Mouse (Mus musculus) erythroblast, embryonic 14.5 days (primary cell): Measurements from ENCODE around the gene Aph1a. TPM values are rescaled to one million over a fixed set of nuclear protein-coding genes. Genes with fewer than 3 reads are reported as not detected.
A peak's percentile ranks its signal among the peaks of the same experiment; 100 is the strongest.
"Not testable (repeated sequence)": the region's sequence is repeated elsewhere in the genome, so short reads cannot be mapped to it uniquely, and the experiment has no call there.

Experiments
- H3K27me3 ChIP-seq: 2 replicates; pipeline ENCODE4 v1.6.1; 2012; ENCODE audit warnings: inconsistent platforms; ENCODE audit not compliant: control insufficient read depth
- H3K36me3 ChIP-seq: 2 replicates; pipeline ENCODE4 v1.6.1; 2012; ENCODE audit warnings: mild to moderate bottlenecking, inconsistent platforms; ENCODE audit not compliant: control insufficient read depth
- H3K4me1 ChIP-seq: 2 replicates; pipeline ENCODE4 v1.6.1; 2012; ENCODE audit warnings: inconsistent platforms; ENCODE audit not compliant: control insufficient read depth
- H3K4me3 ChIP-seq: replicated peaks from 2 replicates; pipeline ENCODE3; 2012; ENCODE audit warnings: moderate library complexity, mild to moderate bottlenecking, inconsistent platforms
- H3K9me3 ChIP-seq: 2 replicates; pipeline ENCODE4 v1.6.1; 2012; ENCODE audit warnings: low read length, inconsistent platforms, mixed read lengths; ENCODE audit not compliant: control insufficient read depth
- GATA1 ChIP-seq: IDR thresholded peaks from 2 replicates; pipeline ENCODE4 v1.6.1; 2012; ENCODE audit warnings: low read length, inconsistent platforms, mixed read lengths
- TAL1 ChIP-seq: IDR thresholded peaks from 3 replicates; pipeline ENCODE4 v1.6.1; 2012; ENCODE audit warnings: low read length, inconsistent platforms, mixed read lengths
- polyA plus RNA-seq: library from polyadenylated mRNA; stranded (reverse); fragments of >175 nt; gene quantifications from 2 replicates; pipeline ENCODE4 v1.2.3, GENCODE M21; 2012

Gene Aph1a
- 3.5 and 4.3 TPM in 2 replicates for polyA plus RNA-seq

DNA sequence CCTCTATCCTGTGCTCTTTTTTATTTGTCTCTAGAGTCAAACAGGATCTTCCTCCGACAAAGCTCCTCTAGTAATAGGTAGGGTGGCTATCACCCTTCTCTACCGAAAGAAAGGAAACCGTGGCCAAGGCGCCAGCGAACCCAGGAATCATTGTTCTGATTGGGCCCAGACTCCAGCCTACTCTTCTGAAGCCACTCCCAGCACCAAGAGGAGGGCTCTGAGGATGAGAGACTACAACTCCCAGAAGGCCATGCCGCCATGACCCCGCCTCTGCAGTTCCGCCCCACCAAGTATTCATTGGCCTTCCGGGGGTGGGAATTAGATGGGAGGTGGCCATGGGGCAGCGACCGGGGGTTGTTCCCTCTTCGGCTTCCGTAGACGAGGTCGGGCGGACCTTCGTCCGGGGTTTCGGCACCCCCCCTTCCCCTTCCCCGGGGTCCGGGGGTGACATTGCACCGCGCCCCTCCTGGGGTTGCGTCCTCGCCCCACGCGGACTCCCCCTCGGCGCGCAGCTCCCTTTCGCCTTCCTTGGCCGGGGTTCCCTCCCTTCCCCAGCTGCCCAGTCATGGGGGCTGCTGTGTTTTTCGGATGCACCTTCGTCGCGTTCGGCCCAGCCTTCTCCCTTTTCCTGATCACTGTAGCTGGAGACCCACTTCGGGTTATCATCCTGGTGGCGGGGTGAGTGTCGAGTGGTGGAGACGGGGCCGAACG is at the start of gene Aph1a:
Gene Aph1a (plus strand): TSS at position 364 of the 711 bp plus-strand sequence.
- H3K4me3 ChIP-seq = peak within 1 kb of the TSS; percentile 72
- H3K4me1 ChIP-seq = peaks cover 40% of the 10 kb centered on the region
- H3K9me3 ChIP-seq = not testable (repeated sequence)

GRCm38 (mm10) chr3:95850611-95851010 is 43.2 kb upstream of the Aph1a start:
- Histone ChIP-seq H3K36me3 (peaks cover 87% of the 10 kb centered on the region), H3K4me1 (peaks cover 44% of the 10 kb centered on the region), H3K27me3 (no peaks in the 10 kb centered on the region), H3K9me3 (no peaks in the 10 kb centered on the region), H3K4me3 (no peak overlapping the region)
- TF ChIP-seq GATA1 (no peak), TAL1 (no peak)

More for the DNA sequence above, at the start of gene Aph1a:
- peaks cover 13% of the 10 kb centered on the region for H3K36me3 ChIP-seq
- H3K27me3 ChIP-seq = peaks cover 20% of the 10 kb centered on the region

DNA sequence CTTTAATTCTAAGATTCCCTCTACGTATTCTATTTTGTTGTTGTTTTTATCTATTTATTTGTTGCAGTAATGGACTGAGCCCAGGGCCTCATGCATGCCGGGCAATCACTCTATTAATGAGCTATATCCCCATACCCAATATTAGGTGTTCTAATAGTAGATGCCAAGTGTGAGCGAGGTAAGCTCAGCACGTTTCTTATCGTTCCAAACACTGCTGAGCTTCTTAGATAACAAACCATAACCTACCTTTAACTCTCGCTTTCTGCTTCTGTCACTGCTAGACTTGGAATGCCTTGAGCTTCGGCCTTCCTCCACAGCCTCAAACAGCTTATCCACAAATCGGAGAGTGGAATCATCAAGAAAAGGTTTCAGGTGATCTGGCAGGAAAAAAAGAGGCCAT is 42.5 kb upstream of the Aph1a start:
- Histone ChIP-seq H3K9me3 (no peaks in the 10 kb centered on the region), H3K4me1 (peaks cover 49% of the 10 kb centered on the region), H3K4me3 (peak overlapping the region; percentile 1), H3K36me3 (peaks cover 79% of the 10 kb centered on the region), H3K27me3 (no peaks in the 10 kb centered on the region)
- peak; percentile 37; the same call in 1 of the 3 replicates for TF ChIP-seq TAL1
- TF ChIP-seq GATA1 = peak; percentile 24; the same call in 1 of the 2 replicates

DNA sequence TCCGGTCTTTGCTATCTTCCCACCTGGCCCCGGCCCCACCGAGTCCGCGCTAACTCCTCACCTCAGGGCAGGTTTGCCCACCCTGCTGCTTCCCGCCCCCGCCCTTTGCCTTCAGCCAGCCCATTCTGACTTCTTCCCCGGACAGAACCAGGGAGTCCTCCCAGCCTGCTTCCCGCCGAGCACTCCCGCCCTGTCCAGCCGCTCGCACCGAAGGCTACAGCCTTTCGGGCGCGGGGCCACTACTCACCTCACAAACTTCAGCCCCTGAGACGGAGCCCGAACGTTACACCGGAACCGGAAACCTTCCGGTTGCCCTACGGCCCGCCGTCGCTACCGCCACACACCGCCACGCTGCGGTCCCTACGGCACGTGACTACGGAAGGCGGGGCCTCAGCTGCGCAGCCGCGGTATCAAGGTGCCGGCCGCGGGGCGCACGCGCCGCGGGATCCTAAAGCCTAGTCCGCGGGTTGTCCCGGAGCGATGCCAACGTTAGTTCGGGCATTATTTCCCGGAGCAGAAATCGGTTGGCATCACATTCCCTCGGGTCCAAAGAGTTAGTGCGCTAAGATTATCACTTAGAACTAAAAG is 38.2 kb upstream of the Aph1a start, which contains the start of gene Prpf3:
Gene Prpf3 (minus strand): TSS at position 384 of the 588 bp plus-strand sequence.
- H3K4me3 ChIP-seq = peak within 1 kb of the TSS; percentile 87

GRCm38 (mm10) chr3:95856115-95856514 is 37.7 kb upstream of the Aph1a start:
- TF ChIP-seq TAL1 (no peak), GATA1 (no peak)
- Histone ChIP-seq H3K36me3 (peaks cover 36% of the 10 kb centered on the region), H3K4me1 (peaks cover 48% of the 10 kb centered on the region), H3K4me3 (peak overlapping the region; percentile 87), H3K9me3 (no peaks in the 10 kb centered on the region), H3K27me3 (no peaks in the 10 kb centered on the region)

More for the DNA sequence above, 38.2 kb upstream of the Aph1a start, which contains the start of gene Prpf3:
- TF ChIP-seq TAL1 (no peak), GATA1 (no peak)
- Histone ChIP-seq H3K36me3 (peaks cover 39% of the 10 kb centered on the region), H3K4me1 (peaks cover 52% of the 10 kb centered on the region), H3K9me3 (no peaks in the 10 kb centered on the region), H3K27me3 (no peaks in the 10 kb centered on the region)

GRCm38 (mm10) chr3:95857050-95857449 is 36.7 kb upstream of the Aph1a start:
- H3K36me3 ChIP-seq = peaks cover 32% of the 10 kb centered on the region
- H3K27me3 ChIP-seq, H3K9me3 ChIP-seq, H3K4me3 ChIP-seq: not testable (repeated sequence)
- H3K4me1 ChIP-seq = peaks cover 40% of the 10 kb centered on the region

GRCm38 (mm10) chr3:95858278-95858677 is 35.5 kb upstream of the Aph1a start:
- not testable (repeated sequence) for H3K27me3 ChIP-seq, H3K4me3 ChIP-seq, H3K9me3 ChIP-seq
- H3K4me1 ChIP-seq = peaks cover 29% of the 10 kb centered on the region
- peaks cover 27% of the 10 kb centered on the region for H3K36me3 ChIP-seq

GRCm38 (mm10) chr3:95860323-95860722 is 33.4 kb upstream of the Aph1a start:
- Histone ChIP-seq H3K27me3 (no peaks in the 10 kb centered on the region), H3K9me3 (no peaks in the 10 kb centered on the region), H3K36me3 (peaks cover 33% of the 10 kb centered on the region), H3K4me3 (no peak overlapping the region), H3K4me1 (peaks cover 18% of the 10 kb centered on the region)
- TF ChIP-seq TAL1 (no peak), GATA1 (no peak)

- no peak overlapping the region for H3K4me3 ChIP-seq
These were observed 32.6 kb upstream of the Aph1a start for GRCm38 (mm10) chr3:95861216-95861615.

GRCm38 (mm10) chr3:95861796-95862195 is 32.0 kb upstream of the Aph1a start:
- Histone ChIP-seq H3K4me3 (no peak overlapping the region), H3K9me3 (no peaks in the 10 kb centered on the region), H3K4me1 (peaks cover 8% of the 10 kb centered on the region), H3K27me3 (no peaks in the 10 kb centered on the region), H3K36me3 (peaks cover 45% of the 10 kb centered on the region)
- TF ChIP-seq GATA1 (no peak), TAL1 (no peak)

More at GRCm38 (mm10) chr3:95861216-95861615, 32.6 kb upstream of the Aph1a start:
- H3K4me1 ChIP-seq = peaks cover 13% of the 10 kb centered on the region
- TF ChIP-seq GATA1 = no peak
- no peaks in the 10 kb centered on the region for H3K27me3 ChIP-seq
- peaks cover 40% of the 10 kb centered on the region for H3K36me3 ChIP-seq
- no peaks in the 10 kb centered on the region for H3K9me3 ChIP-seq
